Mouse (Mus musculus) limb, embryonic 12.5 days (tissue): ENCODE measurements around the gene Ppp1r15a. TPM values are rescaled to one million over a fixed set of nuclear protein-coding genes. Genes with fewer than 3 reads are reported as not detected.

Source experiments
- ATAC-seq: fragments of 200-750 bp; cut with Nextera tagmentation; 2 replicates; pipeline ENCODE4 v1.8.0; 2017; ENCODE audit warnings: low read depth, moderate TSS enrichment; ENCODE audit not compliant: insufficient number of reproducible peaks, insufficient read depth, low FRiP score, low TSS enrichment
- H3K27ac ChIP-seq: fragments of 300-500 bp; sonication (generic); 2 replicates; pipeline ENCODE4 v1.5.1; 2016; ENCODE audit warnings: mild to moderate bottlenecking, moderate library complexity
- H3K27me3 ChIP-seq: fragments of 300-500 bp; sonication (generic); 2 replicates; pipeline ENCODE4 v1.6.1; 2016; ENCODE audit warnings: mild to moderate bottlenecking, moderate library complexity
- H3K36me3 ChIP-seq: fragments of 300-500 bp; sonication (generic); 2 replicates; pipeline ENCODE4 v1.6.1; 2016; ENCODE audit warnings: mild to moderate bottlenecking, moderate library complexity
- H3K4me1 ChIP-seq: fragments of 300-500 bp; sonication (generic); replicated peaks from 2 replicates; pipeline ENCODE4 v1.6.1; 2016
- H3K4me2 ChIP-seq: fragments of 300-500 bp; sonication (generic); 2 replicates; pipeline ENCODE4 v1.6.1; 2016; ENCODE audit warnings: mild to moderate bottlenecking, moderate library complexity
- H3K4me3 ChIP-seq: fragments of 300-500 bp; sonication (generic); replicated peaks from 2 replicates; pipeline ENCODE4 v1.5.1; 2016; ENCODE audit warnings: mild to moderate bottlenecking
- H3K9ac ChIP-seq: fragments of 300-500 bp; sonication (generic); replicated peaks from 2 replicates; pipeline ENCODE4 v1.6.1; 2016; ENCODE audit warnings: mild to moderate bottlenecking, moderate library complexity
- H3K9me3 ChIP-seq: fragments of 300-500 bp; sonication (generic); 2 replicates; pipeline ENCODE4 v1.6.1; 2016; ENCODE audit warnings: mild to moderate bottlenecking, moderate library complexity
- WGBS: fragments of 180-500 bp; shearing (Covaris S2); methylation state at CpG from one replicate; pipeline ENCODE4 v1.1.7; 2016; 5-methylcytosine and 5-hydroxymethylcytosine counted together
- polyA plus RNA-seq: library from polyadenylated mRNA; unstranded; fragments of >200 nt; fragmentation: Nextera tagmentation; extraction: Ambion mirVana; gene quantifications from 2 replicates; pipeline ENCODE4 v1.2.1, GENCODE M21; 2016

Gene Ppp1r15a
- polyA plus RNA-seq, 1 experiment from 2014 or later, result 27.1 TPM

DNA sequence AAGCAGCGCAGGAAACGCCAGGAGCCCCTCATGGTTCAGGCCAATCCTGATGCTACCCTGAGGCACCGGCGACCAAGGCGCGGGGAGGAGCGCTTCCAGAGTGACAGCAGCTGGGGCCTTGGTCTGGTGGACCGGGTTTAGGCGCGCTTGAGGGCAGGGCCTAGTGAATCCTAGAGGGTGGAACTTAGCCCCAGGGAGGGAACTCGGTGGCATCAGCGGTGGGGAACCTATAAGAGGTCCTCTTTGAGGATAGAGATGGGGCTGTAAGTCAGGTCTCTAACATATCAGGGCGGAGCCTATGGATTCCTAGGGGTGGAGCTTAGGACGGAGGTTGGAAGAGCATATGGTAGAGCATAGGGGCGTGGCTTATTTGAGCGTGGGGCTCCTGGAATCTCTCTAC, 10.6 kb downstream of the Ppp1r15a start:
- peak overlapping the region; percentile 6; the same call in 1 of the 2 replicates for H3K4me2 ChIP-seq
- no peak overlapping the region for H3K4me3 ChIP-seq
- no peak overlapping the region for H3K9ac ChIP-seq
- no peaks in the 10 kb centered on the region for H3K27me3 ChIP-seq
- WGBS, result 13% methylated on average over 16 of the region's 16 CpGs
- H3K9me3 ChIP-seq, result no peaks in the 10 kb centered on the region
- peaks cover 10% of the 10 kb centered on the region; the same call in 1 of the 2 replicates for H3K4me1 ChIP-seq
- no peaks in the 10 kb centered on the region for H3K36me3 ChIP-seq
- ATAC-seq, result no peak
- H3K27ac ChIP-seq, result peak overlapping the region; percentile 30; the same call in 1 of the 2 replicates

- no peak overlapping the region for H3K4me2 ChIP-seq
- peaks cover 9% of the 10 kb centered on the region for H3K4me1 ChIP-seq
- 85% methylated on average over 7 of the region's 7 CpGs for WGBS
- H3K27me3 ChIP-seq, result no peaks in the 10 kb centered on the region
- H3K9me3 ChIP-seq, result no peaks in the 10 kb centered on the region
- no peak for ATAC-seq
- no peak overlapping the region for H3K27ac ChIP-seq
- no peak overlapping the region for H3K4me3 ChIP-seq
- H3K9ac ChIP-seq, result no peak overlapping the region
- H3K36me3 ChIP-seq, result no peaks in the 10 kb centered on the region
Observed at GRCm38 (mm10) chr7:45514411-45514810, 11.7 kb downstream of the Ppp1r15a start.

GRCm38 (mm10) chr7:45509912-45510787, 15.9 kb downstream of the Ppp1r15a start, which contains the start of gene Nucb1:
Gene Nucb1 (minus strand): TSS chr7:45510406.
- peak within 1 kb of the TSS; percentile 84 for H3K9ac ChIP-seq

GRCm38 (mm10) chr7:45509181-45509882, 16.7 kb downstream of the Ppp1r15a start:
- peak overlapping the region; percentile 92; the same call in 1 of the 2 replicates for H3K27ac ChIP-seq
- H3K27me3 ChIP-seq, result no peaks in the 10 kb centered on the region
- H3K4me3 ChIP-seq, result peak overlapping the region; percentile 72
- peak overlapping the region; percentile 84 for H3K9ac ChIP-seq
- H3K4me2 ChIP-seq, result peak overlapping the region; percentile 99
- 33% methylated on average over 19 of the region's 19 CpGs for WGBS
- ATAC-seq, result peak; percentile 17; the same call in 1 of the 2 replicates
- H3K9me3 ChIP-seq, result no peaks in the 10 kb centered on the region
- peaks cover 38% of the 10 kb centered on the region for H3K36me3 ChIP-seq
- H3K4me1 ChIP-seq, result peaks cover 17% of the 10 kb centered on the region

More at GRCm38 (mm10) chr7:45509912-45510787, 15.9 kb downstream of the Ppp1r15a start, which contains the start of gene Nucb1:
- Histone ChIP-seq H3K4me1 (peaks cover 17% of the 10 kb centered on the region), H3K4me3 (peak within 1 kb of the TSS; percentile 72), H3K4me2 (peak within 1 kb of the TSS; percentile 99), H3K9me3 (no peaks in the 10 kb centered on the region), H3K36me3 (peaks cover 29% of the 10 kb centered on the region), H3K27ac (peak within 1 kb of the TSS; percentile 92), H3K27me3 (no peaks in the 10 kb centered on the region)
- under 1% methylated on average over 44 of the region's 44 CpGs for WGBS
- peak; percentile 88 for ATAC-seq

GRCm38 (mm10) chr7:45508561-45508960, 17.5 kb downstream of the Ppp1r15a start:
- H3K4me1 ChIP-seq, result peaks cover 17% of the 10 kb centered on the region
- peaks cover 45% of the 10 kb centered on the region for H3K36me3 ChIP-seq
- H3K9ac ChIP-seq, result peak overlapping the region; percentile 84; the same call in 1 of the 2 replicates
- H3K9me3 ChIP-seq, result no peaks in the 10 kb centered on the region
- peak overlapping the region; percentile 99 for H3K4me2 ChIP-seq
- no peaks in the 10 kb centered on the region for H3K27me3 ChIP-seq
- 80% methylated on average over 6 of the region's 6 CpGs for WGBS
- no peak for ATAC-seq
- H3K27ac ChIP-seq, result no peak overlapping the region
- H3K4me3 ChIP-seq, result peak overlapping the region; percentile 72

- Histone ChIP-seq H3K9ac (no peak overlapping the region), H3K27me3 (no peaks in the 10 kb centered on the region), H3K9me3 (no peaks in the 10 kb centered on the region), H3K36me3 (peaks cover 55% of the 10 kb centered on the region), H3K4me1 (peaks cover 17% of the 10 kb centered on the region), H3K4me2 (no peak overlapping the region), H3K4me3 (no peak overlapping the region), H3K27ac (no peak overlapping the region)
- WGBS, result 86% methylated on average over 6 of the region's 6 CpGs
- no peak for ATAC-seq
Observed at GRCm38 (mm10) chr7:45507583-45507982, 18.5 kb downstream of the Ppp1r15a start.

- WGBS, result 99% methylated on average over 6 of the region's 6 CpGs
- H3K27me3 ChIP-seq, result no peaks in the 10 kb centered on the region
- no peak overlapping the region for H3K4me2 ChIP-seq
- no peak overlapping the region for H3K9ac ChIP-seq
- H3K4me1 ChIP-seq, result no peaks in the 10 kb centered on the region
- peaks cover 99% of the 10 kb centered on the region for H3K36me3 ChIP-seq
- no peak for ATAC-seq
- H3K9me3 ChIP-seq, result no peaks in the 10 kb centered on the region
- no peak overlapping the region for H3K27ac ChIP-seq
- H3K4me3 ChIP-seq, result no peak overlapping the region
Observed at GRCm38 (mm10) chr7:45498427-45498826, 27.6 kb downstream of the Ppp1r15a start.

GRCm38 (mm10) chr7:45494548-45494947, 31.5 kb downstream of the Ppp1r15a start:
- H3K4me2 ChIP-seq, result no peak overlapping the region
- no peak overlapping the region for H3K9ac ChIP-seq
- 88% methylated on average over 9 of the region's 9 CpGs for WGBS
- no peak overlapping the region for H3K27ac ChIP-seq
- peaks cover 76% of the 10 kb centered on the region for H3K36me3 ChIP-seq
- no peaks in the 10 kb centered on the region for H3K9me3 ChIP-seq
- H3K4me1 ChIP-seq, result peaks cover 9% of the 10 kb centered on the region
- ATAC-seq, result no peak
- H3K27me3 ChIP-seq, result no peaks in the 10 kb centered on the region
- H3K4me3 ChIP-seq, result no peak overlapping the region

GRCm38 (mm10) chr7:45492951-45493350, 33.1 kb downstream of the Ppp1r15a start:
- ATAC-seq, result no peak
- peaks cover 20% of the 10 kb centered on the region for H3K4me1 ChIP-seq
- H3K9ac ChIP-seq, result no peak overlapping the region
- H3K4me2 ChIP-seq, result no peak overlapping the region
- H3K27me3 ChIP-seq, result no peaks in the 10 kb centered on the region
- H3K27ac ChIP-seq, result no peak overlapping the region
- no peaks in the 10 kb centered on the region for H3K9me3 ChIP-seq
- H3K36me3 ChIP-seq, result peaks cover 60% of the 10 kb centered on the region
- no peak overlapping the region for H3K4me3 ChIP-seq
- WGBS, result 98% methylated on average over 5 of the region's 5 CpGs

DNA sequence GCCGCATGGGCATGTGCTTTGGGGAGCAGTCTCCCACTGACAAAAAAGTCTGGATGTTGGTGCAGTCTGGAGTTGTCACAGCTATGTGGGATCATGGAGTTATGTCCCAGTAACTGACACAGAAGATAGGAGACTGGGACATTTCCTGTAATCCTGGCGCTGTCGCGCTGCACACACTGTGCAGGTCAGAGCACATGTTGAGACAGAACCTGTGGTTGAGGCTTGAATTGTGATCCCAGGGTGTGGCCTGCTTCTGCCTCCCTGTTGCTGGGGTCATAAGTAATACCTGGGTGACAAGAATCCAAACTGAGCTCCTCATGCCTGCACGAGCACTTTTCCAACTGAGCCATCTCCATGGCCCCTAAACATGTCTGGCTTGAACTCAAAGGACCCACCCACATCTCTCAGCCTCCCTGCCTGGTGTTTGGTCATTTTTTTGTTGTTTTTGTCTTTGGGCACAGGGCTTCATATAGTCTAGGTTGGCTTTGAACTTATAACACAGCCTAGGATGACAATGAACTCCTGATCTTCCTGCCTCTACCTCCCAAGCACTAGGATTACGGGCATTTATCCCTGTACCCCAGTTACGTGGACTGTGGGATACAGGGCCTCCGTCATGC, 33.7 kb downstream of the Ppp1r15a start:
- ATAC-seq, result no peak
- H3K9me3 ChIP-seq, result no peaks in the 10 kb centered on the region
- H3K4me3 ChIP-seq, result no peak overlapping the region
- no peaks in the 10 kb centered on the region for H3K27me3 ChIP-seq
- 95% methylated on average over 8 of the region's 8 CpGs for WGBS
- H3K27ac ChIP-seq, result no peak overlapping the region
- no peak overlapping the region for H3K4me2 ChIP-seq
- peaks cover 26% of the 10 kb centered on the region for H3K4me1 ChIP-seq
- peaks cover 54% of the 10 kb centered on the region for H3K36me3 ChIP-seq
- H3K9ac ChIP-seq, result no peak overlapping the region

- WGBS, result 20% methylated on average over 3 of the region's 3 CpGs
- H3K27ac ChIP-seq, result 0 out of 2 replicates have a peak overlapping the region, but pooled peaks have one; percentile 0
Observed at GRCm38 (mm10) chr7:45491264-45491663, 34.8 kb downstream of the Ppp1r15a start.

More at GRCm38 (mm10) chr7:45491264-45491663, 34.8 kb downstream of the Ppp1r15a start:
- peaks cover 44% of the 10 kb centered on the region for H3K36me3 ChIP-seq
- no peaks in the 10 kb centered on the region for H3K27me3 ChIP-seq
- peak overlapping the region; percentile 6 for H3K4me2 ChIP-seq
- H3K4me3 ChIP-seq, result no peak overlapping the region
- H3K9me3 ChIP-seq, result no peaks in the 10 kb centered on the region
- ATAC-seq, result no peak
- H3K4me1 ChIP-seq, result peaks cover 27% of the 10 kb centered on the region
- no peak overlapping the region for H3K9ac ChIP-seq
